Mouse (Mus musculus): ENCODE measurements around the gene Lima1.

Gene Lima1

DNA sequence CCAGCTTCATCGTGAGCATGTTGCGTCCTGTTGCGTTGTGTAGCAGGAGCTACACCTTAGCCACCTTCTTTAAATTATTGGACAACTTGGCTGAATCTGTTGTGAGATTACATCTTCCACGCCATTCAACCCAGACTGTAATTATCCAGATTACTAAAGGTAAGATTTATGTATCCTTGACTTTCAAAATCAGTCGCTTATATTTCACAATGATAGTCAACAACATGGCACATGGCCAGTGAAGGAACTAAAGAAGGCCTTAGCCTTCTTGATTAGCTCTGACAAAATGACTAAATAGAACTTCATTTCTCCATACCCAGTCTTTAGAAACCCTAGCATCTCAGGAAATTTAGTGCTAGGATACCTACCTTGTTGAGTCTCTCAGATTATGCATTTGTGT is 142.1 kb downstream of the Lima1 start:
- DNase-seq (ENCODE audit: low spot score) = no peak

- DNase-seq (ENCODE audit: low spot score) = no peak
These were observed 143.6 kb downstream of the Lima1 start for GRCm38 (mm10) chr15:99731678-99732077.

- DNase-seq (ENCODE audit: low spot score) = no peak
These were observed 144.1 kb downstream of the Lima1 start for GRCm38 (mm10) chr15:99731167-99731566.

DNA sequence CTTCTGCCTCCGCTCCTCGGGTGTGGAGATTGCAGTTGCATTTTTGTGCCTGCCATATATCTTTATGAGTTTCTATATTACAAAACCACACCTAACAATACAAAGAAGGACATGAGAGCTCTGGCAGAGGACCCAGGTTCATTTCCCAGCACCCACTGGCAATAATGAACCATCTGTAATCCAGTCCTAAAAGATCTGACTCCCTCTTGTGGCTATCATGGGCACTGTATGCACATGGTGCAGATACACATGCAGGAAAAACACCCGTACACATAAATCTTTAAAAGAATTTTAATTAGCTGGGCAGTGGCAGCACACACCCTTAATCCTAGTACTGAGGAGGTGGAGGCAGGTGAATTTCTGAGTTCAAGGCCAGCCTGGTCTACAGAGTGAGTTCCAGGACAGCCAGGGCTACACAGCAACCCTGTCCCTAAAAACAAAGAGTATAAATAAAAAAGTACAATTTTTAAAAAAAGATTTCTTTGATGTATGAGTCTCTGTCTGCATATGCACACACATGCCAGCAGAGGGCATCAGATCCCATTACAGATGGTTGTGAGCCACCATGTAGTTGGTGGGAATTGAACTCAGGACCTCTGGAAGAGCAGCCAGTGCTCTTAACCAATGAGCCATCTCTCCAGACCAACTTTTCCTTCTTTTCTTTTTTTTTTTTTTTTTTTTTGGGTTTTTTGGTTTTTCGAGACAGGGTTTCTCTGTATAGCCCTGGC is 146.0 kb downstream of the Lima1 start:
- no peak for DNase-seq (ENCODE audit: low spot score)
